Mouse (Mus musculus) layer of hippocampus, adult 6 months (tissue): ENCODE data around the gene Pramel6. TPM values are rescaled to one million over a fixed set of nuclear protein-coding genes. Genes with fewer than 3 reads are reported as not detected.

Source experiments
- long read RNA-seq, 2 experiments: library from polyadenylated mRNA; unstranded; transcript quantifications; one replicate each; pipeline ENCODE4 v2.0.0; 2019 to 2020
- polyA plus RNA-seq: library from polyadenylated mRNA; unstranded; fragments of <200 nt; fragmentation: Nextera tagmentation; gene quantifications from 2 replicates; pipeline ENCODE4 v1.2.3, GENCODE M21; 2021

Pramel6 gene
- polyA plus RNA-seq = not detected in 2 replicates
- long read RNA-seq, experiment 1 = 0 reads
- long read RNA-seq, experiment 2 = 0 reads

GRCm38 (mm10) chr2:87506265-87506664 is at the start of gene Pramel6:
TSS of gene Pramel6 (plus strand) at chr2:87506565.

GRCm38 (mm10) chr2:87496993-87497392 is 9.4 kb upstream of the Pramel6 start, which contains the start of gene Pramel7:
TSS of gene Pramel7 (minus strand) at chr2:87497093.

GRCm38 (mm10) chr2:87531496-87531895 is 25.1 kb downstream of the Pramel6 start, which contains the start of gene Olfr153:
TSS of gene Olfr153 (plus strand) at chr2:87531796.

GRCm38 (mm10) chr2:87545442-87545841 is 39.1 kb downstream of the Pramel6 start, which contains the start of gene Olfr1128:
TSS of gene Olfr1128 (minus strand) at chr2:87545542.

Other genes starting within 250 kb of the Pramel6 start
- not detected in 2 replicates for gene Olfr1116, start 239.0 kb upstream of the Pramel6 start, polyA plus RNA-seq
- not detected in 2 replicates for gene Olfr1118, start 199.0 kb upstream of the Pramel6 start, polyA plus RNA-seq
- not detected in 2 replicates for gene Olfr1120, start 151.8 kb upstream of the Pramel6 start, polyA plus RNA-seq
- not detected in 2 replicates for gene Olfr1121, start 136.7 kb upstream of the Pramel6 start, polyA plus RNA-seq
- not detected in 2 replicates for gene Olfr1122, start 120.7 kb upstream of the Pramel6 start, polyA plus RNA-seq
- gene Olfr1123, start 89.9 kb upstream of the Pramel6 start, polyA plus RNA-seq = not detected in 2 replicates
- gene Olfr1124, start 76.3 kb upstream of the Pramel6 start, polyA plus RNA-seq = 0.09 and 0.18 TPM in 2 replicates
- not detected in 2 replicates for gene Olfr1126, start 52.6 kb upstream of the Pramel6 start, polyA plus RNA-seq
- not detected in 2 replicates for gene Pramel7, start 9.5 kb upstream of the Pramel6 start, polyA plus RNA-seq
- gene Olfr153, start 25.2 kb downstream of the Pramel6 start, polyA plus RNA-seq = not detected in 2 replicates
- not detected in 2 replicates for gene Olfr1128, start 39.0 kb downstream of the Pramel6 start, polyA plus RNA-seq
- not detected in 2 replicates for gene Olfr1129, start 67.3 kb downstream of the Pramel6 start, polyA plus RNA-seq
- not detected in 2 replicates for gene Olfr1130, start 99.6 kb downstream of the Pramel6 start, polyA plus RNA-seq
- not detected in 2 replicates for gene Olfr1131, start 120.5 kb downstream of the Pramel6 start, polyA plus RNA-seq
- gene Olfr1132, start 131.0 kb downstream of the Pramel6 start, polyA plus RNA-seq = not detected in 2 replicates
- gene Olfr1133, start 140.8 kb downstream of the Pramel6 start, polyA plus RNA-seq = not detected in 2 replicates
- not detected in 2 replicates for gene Olfr1134, start 151.9 kb downstream of the Pramel6 start, polyA plus RNA-seq
- gene Olfr1135, start 167.1 kb downstream of the Pramel6 start, polyA plus RNA-seq = not detected in 2 replicates
- not detected in 2 replicates for gene Olfr1136, start 187.4 kb downstream of the Pramel6 start, polyA plus RNA-seq
- not detected in 2 replicates for gene Olfr1137, start 206.6 kb downstream of the Pramel6 start, polyA plus RNA-seq
- not detected in 2 replicates for gene Olfr1138, start 233.4 kb downstream of the Pramel6 start, polyA plus RNA-seq
- not detected in 2 replicates for gene Olfr1140, start 237.2 kb downstream of the Pramel6 start, polyA plus RNA-seq
- not detected in 2 replicates for gene Olfr1141, start 247.4 kb downstream of the Pramel6 start, polyA plus RNA-seq